Mouse (Mus musculus): Measurements from ENCODE around the gene Mapk8. TPM values are rescaled to one million over a fixed set of nuclear protein-coding genes. Genes with fewer than 3 reads are reported as not detected.
A peak's percentile ranks its signal among the peaks of the same experiment; 100 is the strongest.

Gene Mapk8
- total RNA-seq, 2 experiments from 2014 or later = 104 to 107 TPM

GRCm38 (mm10) chr14:33400019-33400418 lies 46.9 kb downstream of the Mapk8 start:
- DNase-seq (ENCODE audit: low spot score in 2 of 2) = no peak

- DNase-seq (ENCODE audit: low spot score in 2 of 2) = no peak
Observed at GRCm38 (mm10) chr14:33398065-33398860, 48.7 kb downstream of the Mapk8 start.

- DNase-seq (ENCODE audit: low spot score in 2 of 2) = no peak
Observed at GRCm38 (mm10) chr14:33380830-33381457, 66.0 kb downstream of the Mapk8 start.

DNA sequence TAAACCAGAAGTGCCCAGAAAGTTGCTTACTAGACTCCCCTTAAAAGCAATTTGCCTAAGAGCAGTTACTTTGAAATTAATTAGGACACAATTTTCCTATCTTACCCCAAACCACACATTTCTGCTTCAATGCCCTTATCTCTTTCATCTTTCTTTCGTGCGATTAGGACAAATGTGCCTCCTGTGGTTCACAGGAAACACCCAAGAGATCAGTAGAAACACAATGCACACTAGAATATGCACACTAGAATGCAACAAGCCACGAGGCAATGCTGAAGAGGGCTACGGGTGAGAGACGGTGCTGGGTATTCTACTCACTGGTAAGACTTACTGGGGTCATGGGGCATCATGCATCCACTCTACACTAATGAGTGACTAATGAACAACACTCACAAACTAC lies 68.2 kb downstream of the Mapk8 start:
- no peak for DNase-seq (ENCODE audit: low spot score in 2 of 2)

GRCm38 (mm10) chr14:33377211-33377610 lies 69.7 kb downstream of the Mapk8 start:
- no peak for DNase-seq (ENCODE audit: low spot score in 2 of 2)

GRCm38 (mm10) chr14:33374089-33374488 lies 72.9 kb downstream of the Mapk8 start:
- no peak for DNase-seq (ENCODE audit: low spot score in 2 of 2)

DNA sequence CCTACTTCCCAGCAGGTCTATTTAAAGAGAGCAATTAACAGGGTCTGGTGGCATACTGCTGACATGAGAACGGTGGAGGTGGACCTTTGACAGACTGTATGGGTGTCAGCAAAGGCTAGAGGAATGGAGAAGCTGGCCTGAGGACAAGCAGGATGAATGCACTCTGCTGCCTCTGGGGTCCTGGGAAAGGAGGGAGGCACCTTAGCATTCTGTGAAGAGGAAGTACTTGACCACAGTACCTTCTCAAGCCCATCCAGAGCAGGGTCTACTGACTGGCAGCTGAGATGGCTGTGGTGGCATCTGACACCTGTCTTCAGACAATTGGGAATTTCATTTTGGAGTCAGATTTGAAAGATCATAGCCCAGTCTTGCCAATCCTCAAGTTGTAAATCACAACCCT lies 73.7 kb downstream of the Mapk8 start:
- DNase-seq (ENCODE audit: low spot score in 2 of 2) = no peak

DNA sequence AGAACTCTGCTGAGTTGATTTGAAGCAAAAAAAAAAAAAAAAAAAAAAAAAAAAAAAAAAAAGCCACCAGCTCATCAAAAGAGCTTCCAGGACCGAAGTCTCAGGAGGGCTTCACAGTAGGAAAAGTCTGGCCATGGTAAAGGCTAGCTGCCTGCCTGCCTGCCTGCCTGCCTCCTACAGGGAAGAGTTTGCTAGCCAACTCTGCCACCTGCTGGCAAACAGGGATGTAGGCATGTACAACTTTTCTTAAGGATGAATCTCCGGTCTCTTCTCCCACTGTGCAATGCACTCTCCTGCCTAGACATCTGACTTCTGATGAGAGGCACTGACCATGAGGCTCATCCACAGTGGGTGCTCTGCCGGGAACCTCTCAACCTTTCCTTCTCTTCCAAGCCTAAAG lies 75.7 kb downstream of the Mapk8 start:
- DNase-seq (ENCODE audit: low spot score in 2 of 2) = peak; percentile 75 to 80

- DNase-seq (ENCODE audit: low spot score in 2 of 2) = no peak
Observed at GRCm38 (mm10) chr14:33370056-33370455, 76.9 kb downstream of the Mapk8 start.

DNA sequence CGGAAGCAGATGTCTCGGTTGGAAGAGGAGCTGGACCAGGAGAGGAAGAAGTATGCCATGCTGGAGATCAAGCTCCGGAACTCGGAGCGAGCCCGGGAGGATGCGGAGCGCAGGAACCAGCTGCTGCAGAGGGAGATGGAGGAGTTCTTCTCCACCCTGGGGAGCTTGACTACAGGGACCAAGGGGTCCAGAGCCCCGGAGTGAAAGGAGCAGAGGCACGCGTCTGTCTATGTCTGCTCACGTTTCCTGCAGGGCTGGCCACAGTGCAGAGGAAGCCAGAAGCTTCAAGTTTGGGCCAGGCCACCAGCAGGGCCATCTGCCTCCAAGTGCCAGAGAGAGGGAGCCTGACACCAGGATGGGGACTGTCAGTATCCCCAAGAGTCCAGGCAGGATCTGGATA lies 77.6 kb downstream of the Mapk8 start:
- DNase-seq (ENCODE audit: low spot score in 2 of 2) = no peak

DNA sequence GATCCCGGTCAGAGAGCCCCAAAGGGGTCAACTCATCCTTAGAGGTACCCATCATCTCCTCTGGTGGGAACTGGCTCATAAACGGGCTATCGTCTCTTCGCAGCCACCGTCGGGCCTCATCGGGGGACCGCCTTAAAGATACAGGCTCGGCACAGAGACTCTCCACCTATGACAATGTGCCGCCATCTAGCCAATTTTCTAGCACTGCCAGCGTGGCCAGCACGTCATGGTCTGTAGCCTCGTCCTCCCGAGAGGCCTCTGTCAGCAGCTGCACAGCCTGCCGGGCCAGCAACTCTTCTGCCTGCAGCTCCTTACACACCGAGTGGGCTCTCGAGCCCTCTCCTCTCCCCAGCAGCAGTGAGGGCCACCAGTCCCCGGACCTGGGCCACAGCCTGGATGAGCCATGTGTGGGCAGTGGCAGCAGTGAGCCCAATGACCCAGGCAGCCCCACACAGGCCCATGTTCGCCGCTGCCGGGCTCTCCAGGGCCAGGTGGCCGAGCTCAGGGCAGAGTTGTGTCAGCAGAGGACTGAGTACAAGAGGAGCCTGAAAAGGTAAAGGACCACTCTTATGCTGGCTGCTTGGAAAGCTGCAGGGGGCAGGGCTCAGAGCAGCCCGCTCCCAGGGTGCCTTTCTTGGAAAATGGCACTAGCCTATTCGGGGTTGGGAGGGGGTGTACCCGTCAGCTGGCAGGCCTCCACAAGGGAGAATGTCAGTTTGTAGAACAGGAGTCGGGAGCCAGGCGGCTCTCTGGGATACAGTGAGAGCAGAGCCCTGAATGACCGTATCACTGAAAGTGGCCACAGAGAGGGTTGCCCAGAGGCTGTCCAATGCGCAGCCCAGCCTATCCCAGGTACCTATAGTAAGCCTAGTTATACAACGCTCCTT lies 79.8 kb downstream of the Mapk8 start:
- no peak for DNase-seq (ENCODE audit: low spot score in 2 of 2)

- no peak for DNase-seq (ENCODE audit: low spot score in 2 of 2)
Observed at GRCm38 (mm10) chr14:33364061-33364460, 82.9 kb downstream of the Mapk8 start.

- no peak for DNase-seq (ENCODE audit: low spot score in 2 of 2)
Observed at GRCm38 (mm10) chr14:33363611-33364010, 83.3 kb downstream of the Mapk8 start.

GRCm38 (mm10) chr14:33362807-33363206 lies 84.2 kb downstream of the Mapk8 start:
- DNase-seq (ENCODE audit: low spot score in 2 of 2) = no peak

DNA sequence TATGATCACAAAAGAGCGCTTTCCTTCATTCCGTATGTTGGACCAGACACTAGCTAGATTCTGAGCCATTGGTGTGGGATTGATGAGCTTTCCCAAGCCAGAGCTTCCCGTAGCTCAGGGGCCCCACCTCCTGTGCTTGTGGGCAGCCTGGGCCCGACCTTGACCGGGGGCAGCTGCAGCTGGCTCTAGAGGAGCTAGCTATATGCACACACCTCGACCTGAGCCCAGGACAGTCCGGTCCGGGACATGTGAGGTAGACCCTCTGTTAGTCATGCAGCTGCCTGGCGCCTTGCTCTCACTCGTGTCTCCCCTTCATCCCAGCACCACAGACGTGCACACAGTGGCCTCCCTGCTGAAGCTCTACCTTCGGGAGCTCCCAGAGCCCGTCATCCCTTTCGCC lies 84.8 kb downstream of the Mapk8 start:
- DNase-seq (ENCODE audit: low spot score in 2 of 2) = no peak

DNA sequence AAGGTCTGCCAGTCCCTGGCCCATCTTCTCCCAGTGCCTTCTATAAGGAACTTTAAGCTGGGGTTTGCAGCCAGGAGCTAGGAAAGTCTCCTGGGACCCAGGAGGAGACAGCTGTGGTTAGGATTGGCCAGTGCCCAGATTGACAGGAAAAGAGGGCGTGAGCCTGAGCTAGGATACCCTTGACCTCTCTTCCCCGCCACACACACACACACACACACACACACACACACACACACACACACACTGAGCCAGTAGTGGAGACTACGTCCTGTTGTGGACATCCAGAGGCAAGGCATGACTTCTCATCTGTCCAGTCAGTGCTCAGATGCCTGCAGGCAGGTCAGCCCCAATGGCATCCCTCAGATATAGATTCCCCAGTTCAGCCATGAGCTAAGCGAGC lies 85.4 kb downstream of the Mapk8 start:
- no peak for DNase-seq (ENCODE audit: low spot score in 2 of 2)

DNA sequence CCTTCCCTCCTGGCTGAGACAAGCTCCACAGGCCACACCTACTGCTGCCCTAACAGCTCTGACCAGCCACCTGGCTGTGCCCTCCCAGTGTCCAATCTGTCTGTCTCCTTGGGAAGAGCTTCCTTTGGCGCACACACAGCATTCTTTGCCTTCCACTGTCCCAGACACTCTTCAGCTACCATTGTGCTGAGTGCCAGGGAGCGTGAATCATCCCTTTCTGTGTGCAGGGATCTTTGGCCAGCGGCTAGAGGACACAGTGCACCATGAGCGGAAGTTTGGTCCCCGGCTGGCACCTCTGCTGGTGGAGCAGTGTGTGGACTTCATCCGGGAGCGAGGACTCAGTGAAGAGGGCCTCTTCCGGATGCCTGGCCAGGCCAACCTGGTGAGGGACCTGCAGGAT lies 88.1 kb downstream of the Mapk8 start:
- DNase-seq (ENCODE audit: low spot score in 2 of 2) = no peak

DNA sequence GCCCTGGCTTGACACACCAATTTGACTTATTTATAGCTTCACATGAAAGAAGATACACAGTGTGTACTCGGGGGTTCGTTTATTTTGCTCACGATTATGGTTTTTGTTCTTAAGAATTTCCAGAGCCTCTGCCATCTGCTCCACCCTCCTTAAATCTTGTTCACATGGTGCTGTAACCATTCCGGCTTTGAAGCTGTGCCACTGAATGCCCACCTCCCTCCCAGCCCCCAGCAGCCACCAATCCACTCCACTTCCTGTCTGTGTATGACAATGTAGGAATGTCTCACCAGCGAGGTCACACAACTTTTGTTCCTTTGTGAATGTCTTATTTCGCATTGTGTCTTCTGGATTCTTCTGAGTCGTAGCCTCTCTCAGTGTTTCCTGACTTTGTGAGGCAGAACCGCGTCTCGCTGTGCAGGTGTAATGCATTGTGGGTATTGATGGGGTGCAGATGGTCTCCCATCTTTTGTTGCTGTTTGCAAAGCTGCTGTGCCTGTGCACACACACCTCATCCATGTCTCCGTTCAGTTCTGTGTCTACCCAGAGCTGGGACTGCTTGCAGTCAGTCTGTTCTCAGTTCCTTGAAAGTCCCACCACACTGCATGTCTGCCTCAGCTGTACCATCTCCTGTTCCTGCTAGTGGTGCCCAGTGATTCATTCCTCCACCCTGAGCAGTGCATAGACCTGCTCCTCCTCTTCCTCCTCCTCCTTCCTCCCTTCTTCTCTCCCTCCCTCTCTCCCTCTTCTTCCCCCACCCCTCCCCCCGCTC lies 89.2 kb downstream of the Mapk8 start:
- no peak for DNase-seq (ENCODE audit: low spot score in 2 of 2)

GRCm38 (mm10) chr14:33355276-33355675 lies 91.7 kb downstream of the Mapk8 start:
- DNase-seq (ENCODE audit: low spot score in 2 of 2) = no peak

GRCm38 (mm10) chr14:33352890-33353289 lies 94.1 kb downstream of the Mapk8 start:
- DNase-seq (ENCODE audit: low spot score in 2 of 2) = no peak

All from left cerebral cortex, adult 18-20 months (tissue).